Mouse (Mus musculus): ENCODE results near the gene Slc17a5. TPM values are rescaled to one million over a fixed set of nuclear protein-coding genes. Genes with fewer than 3 reads are reported as not detected.

Slc17a5 gene
- total RNA-seq, 2 experiments from 2014 or later = 11.8 to 13.3 TPM

DNA sequence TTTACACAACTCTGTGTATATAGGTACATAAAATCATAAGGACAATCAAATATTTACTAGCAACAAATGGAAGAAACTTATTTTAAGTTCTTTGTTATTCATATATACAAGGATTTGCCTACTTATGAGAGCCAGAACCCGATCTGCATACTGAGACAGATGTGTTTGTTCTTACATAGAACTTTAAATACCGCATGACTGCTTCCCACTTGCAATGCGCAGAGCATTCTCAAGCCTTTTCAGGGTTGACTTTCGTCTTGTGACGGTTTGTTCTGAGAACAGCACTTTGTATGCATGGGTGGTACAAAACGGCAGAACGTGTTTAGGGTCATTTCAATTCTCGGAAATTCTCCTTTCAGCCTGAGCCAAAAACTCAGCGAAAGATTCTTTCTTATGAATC is 17.9 kb downstream of the Slc17a5 start:
- no peak for DNase-seq

DNA sequence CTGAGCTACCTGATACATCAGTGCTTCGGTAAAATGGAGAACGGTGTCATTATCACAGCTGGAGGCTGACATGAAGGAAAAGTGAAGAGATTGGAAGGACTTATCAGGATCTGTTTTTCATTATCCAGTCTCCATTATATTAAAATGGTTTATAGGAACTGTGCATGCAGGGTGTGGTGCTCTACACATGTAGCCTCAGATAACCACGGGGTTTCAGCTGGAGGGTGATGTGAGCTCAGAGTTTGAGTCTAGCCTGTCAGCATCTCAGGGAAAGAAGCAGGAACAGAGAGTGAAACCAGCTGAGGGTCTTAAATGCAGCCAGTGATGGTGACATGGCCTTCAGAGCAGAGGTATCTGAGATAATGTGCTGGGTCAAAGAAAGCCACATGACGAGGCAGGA is 28.4 kb downstream of the Slc17a5 start:
- DNase-seq = no peak
- intact Hi-C loops (cut with DNase I) = no loop called here

More for the DNA sequence above, 17.9 kb downstream of the Slc17a5 start:
- intact Hi-C loops (cut with DNase I) = no loop called here

DNA sequence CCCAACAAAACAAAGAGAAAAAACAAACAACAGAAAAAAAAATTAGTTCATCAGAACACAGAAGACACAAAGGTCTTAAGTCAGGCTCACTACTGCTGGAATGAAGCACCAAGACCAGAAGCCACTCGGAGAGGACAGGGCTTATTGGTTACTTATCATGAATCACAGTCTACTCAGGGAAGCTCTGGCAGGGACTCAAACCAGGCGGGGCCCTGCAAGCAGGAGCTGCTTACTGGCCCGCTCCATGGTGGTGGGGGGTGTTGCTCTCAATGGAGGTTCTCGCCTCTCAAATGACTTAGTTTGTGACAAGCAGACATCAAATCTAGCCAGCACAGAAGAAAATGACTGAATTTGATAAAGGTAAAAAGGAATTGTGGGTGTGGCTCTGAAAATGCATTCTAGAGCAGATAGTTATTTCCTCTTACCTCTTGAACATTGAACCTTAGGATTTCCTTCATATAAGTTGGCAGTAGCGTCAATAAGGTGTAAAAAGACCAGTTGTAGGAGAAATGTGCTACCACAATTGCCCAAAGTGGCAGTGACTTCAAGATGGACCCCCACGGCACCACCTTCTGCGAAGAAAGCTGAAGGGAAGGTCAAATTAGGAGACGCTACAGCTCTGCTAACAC is 29.1 kb downstream of the Slc17a5 start:
- intact Hi-C loops (cut with DNase I) = no loop called here
- no peak for DNase-seq

DNA sequence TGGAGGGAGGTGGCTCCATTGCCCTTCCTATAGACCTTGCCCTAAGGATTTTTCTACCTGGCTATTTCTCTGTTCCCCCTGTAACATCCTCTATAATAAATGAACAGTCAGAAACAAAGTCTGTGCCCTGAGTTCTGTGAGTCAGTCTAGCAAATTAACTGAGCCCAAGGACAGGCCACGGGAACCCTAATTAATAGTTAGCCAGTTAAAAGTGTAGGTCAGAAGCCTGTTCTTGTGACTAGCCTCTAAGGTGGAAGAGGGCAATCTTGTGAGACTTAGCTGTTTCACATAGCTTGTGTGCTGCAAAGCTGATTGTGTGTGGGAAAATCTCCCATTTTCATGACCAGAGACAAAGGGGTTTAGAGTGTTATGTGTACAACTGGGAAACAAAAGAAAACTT is 30.8 kb downstream of the Slc17a5 start:
- intact Hi-C loops (cut with DNase I) = no loop called here
- no peak for DNase-seq

DNA sequence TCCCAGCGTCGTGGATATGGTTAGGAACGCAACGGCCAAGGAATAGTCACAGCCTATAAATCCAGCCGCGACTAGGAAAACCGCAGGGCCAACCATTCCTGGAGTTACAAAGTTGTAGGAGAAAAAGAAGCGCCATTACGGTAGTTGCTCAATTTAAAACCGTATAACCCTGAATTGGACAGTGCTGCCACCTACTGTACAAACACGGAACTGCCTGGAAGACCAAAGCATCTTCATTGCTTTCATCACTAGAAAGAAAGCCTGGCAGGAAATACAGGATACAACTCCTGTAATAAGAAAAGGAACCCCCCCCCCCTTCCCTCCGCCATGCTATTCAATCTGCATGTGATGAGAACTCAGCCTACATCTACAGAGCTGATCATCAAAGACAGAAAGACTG is 34.9 kb downstream of the Slc17a5 start:
- intact Hi-C loops (cut with DNase I) = no loop called here
- DNase-seq = peak; percentile 73

DNA sequence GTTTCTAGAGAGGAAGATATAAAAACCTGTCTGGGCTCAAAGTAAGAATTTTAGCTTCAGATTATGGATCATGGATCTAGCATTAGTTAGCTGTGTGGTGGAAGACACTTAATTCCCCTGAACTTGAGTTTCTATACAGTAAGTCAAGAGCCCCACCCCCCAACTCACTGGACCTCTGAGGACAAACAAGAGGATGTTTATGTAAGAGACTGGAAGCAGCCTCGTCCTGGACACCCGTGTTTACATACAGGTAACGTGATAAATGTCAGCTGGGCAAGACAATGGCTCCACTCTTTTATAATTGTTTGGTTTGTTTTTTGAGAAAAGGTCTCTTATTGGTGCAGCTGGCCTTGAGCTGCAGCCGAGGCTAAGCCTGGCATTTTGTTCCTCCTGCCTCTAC is 36.1 kb downstream of the Slc17a5 start:
- intact Hi-C loops (cut with DNase I) = no loop called here
- no peak for DNase-seq

DNA sequence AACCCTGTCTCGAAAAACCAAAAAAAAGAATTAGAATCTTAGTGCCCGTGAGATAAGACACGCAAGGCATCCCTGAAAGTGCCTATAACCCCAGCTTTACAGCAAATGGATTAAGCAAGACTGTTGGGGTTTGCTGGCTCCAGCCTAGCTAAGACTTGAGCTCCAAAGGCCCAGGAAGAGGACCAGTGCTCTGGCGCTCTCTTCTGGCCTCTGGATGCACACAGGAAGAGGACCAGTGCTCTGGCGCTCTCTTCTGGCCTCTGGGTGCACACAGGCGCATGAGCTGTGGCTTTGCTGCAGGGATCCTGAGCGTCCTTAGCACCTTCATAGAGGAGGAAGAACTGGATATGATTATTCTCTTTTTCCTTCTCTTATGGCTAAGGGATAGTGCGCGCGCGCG is 40.1 kb downstream of the Slc17a5 start:
- intact Hi-C loops (cut with DNase I) = no loop called here
- no peak for DNase-seq

DNA sequence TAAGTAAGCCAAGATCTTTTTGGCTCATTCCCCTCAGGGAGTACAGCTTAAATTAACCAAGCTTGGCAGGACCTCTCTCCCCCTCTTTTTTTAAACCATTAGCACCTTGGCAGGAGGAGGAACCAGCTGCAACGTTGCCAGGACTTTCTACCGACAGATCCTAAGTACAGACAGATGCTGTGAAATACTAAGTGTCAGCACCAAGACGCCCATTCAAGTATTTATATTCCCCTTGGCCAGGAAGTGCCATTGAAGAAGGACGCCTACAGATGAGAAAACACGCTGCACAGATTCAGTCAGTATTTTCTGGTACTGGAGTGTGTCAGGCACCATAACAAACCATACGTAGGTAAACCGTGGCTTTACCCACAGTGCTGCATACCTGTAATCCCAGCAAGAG is 40.9 kb downstream of the Slc17a5 start:
- intact Hi-C loops (cut with DNase I) = no loop called here
- DNase-seq = peak; percentile 19

DNA sequence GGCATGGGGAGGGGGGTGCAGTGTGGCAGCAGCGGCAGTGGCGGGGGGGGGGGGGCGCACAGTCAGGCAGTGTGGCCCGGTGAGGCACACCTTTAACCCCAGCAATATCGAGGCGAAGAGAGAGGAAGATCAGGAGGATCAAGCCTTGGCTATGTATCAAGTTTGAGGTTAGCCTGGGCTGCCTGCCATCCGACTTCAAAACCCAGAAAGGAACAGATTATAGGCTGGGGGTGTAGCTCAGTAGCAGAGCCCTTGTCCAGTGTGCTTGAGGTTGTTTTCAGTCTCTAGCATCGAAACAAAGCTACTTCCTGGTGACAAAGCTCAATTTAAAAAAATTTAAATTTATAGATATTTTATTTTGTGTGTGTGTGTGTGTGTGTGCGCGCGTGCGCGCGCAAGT is 46.1 kb downstream of the Slc17a5 start:
- DNase-seq = no peak
- intact Hi-C loops (cut with DNase I) = no loop called here

DNA sequence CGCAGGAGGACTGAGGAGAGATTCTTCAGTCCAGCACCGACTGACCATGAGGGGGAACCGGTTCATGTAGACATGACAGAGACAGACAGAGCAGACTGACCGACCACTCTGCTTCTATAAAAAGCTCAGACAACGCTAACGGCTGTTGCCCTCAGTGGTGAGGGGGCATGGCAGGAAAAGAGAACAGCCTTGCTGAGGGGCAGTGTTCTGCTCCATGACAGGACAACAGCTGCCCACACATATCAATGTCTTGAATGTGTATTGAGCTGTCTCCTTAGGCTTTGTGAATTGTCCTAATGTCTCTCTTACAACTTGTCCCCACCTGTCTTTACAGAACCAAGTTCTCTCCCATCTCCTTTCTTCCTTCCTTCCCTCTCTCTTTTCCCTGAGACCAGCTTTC is 49.4 kb downstream of the Slc17a5 start:
- peak; percentile 31 for DNase-seq
- intact Hi-C loops (cut with DNase I) = no loop called here

DNA sequence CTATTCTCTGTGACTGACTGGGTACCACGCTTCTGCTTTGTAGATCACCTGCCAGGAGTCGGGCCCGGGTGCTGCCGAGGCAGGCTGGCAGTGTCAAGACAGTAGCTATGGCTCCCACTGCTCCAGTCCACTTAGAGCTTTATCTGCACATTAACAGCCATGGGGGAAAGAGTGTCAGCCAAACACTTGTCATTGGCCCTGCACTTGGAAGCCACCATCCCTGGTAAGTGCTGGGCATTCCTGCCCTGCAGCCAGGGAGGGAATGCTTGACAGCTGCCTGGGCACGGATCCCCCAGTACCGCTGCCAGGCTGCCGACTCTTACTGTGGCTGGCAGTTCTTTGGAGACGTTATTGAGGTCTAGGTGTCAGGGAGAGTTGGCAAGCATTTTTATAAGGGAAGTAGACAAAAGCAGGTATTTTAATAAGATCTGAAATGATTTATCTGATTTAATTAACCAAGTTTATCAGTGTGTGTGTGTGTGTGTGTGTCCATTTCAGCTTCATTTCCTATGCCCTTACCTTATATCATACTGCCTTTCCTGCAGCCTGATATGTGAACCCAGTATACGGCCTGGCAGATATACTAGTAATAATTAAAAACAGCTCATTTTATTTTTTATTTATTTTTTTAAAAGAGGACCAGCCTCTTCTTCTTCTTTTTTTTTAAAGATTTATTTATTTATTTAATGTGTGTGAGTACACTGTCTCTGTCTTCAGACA is 50.5 kb downstream of the Slc17a5 start:
- DNase-seq = peak; percentile 84
- intact Hi-C loops (cut with DNase I) = no loop called here

DNA sequence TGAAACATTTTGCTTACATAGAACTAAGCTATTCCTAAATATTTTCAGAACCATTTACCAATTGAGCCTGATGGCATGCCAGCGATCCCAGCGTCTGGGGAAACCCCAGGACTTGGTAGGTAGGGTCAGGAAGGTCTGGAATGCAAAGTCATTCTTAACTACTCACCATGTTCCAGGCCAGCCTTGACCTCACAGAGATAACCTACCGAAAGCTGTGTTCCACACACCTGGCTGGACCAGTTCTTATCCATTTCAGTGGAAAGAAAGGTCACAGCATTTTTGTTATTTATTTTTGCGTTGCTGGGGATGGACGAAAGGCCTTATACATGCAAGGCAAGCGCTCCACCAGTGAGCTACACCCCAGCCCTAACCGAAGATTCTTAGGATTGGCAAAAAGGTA is 53.2 kb downstream of the Slc17a5 start:
- intact Hi-C loops (cut with DNase I) = no loop called here
- no peak for DNase-seq

DNA sequence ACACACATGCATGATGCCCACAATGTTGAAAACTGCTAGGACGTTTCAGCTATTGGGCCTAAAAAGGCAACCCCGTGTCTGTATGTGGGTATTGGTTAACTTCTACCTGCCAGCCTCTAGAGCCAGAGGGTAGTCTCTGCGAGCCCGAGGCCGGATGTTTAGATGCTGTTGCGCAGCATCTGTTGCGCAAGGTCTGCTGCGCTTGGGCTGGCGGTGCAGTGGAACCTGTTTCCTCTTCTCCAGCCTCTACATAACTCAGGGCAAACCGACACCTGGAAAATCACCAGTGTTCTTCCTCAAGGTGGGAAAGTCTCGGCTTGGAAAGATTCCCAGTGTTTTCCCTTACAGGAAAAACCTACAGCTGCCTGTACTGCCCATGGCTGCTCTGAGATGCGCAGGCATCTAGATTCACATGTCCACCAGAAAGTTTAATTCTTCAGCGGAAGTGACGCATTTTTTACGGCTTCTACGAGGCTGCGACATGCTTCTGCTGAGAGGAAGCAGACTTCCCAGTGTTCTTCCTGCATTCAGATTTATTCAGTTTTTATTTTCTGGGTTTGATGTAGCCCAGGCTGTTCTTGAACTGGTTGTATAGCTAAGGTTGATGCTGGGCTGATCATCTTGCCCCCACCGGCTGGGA is 54.4 kb downstream of the Slc17a5 start:
- no peak for DNase-seq
- intact Hi-C loops (cut with DNase I) = no loop called here

DNA sequence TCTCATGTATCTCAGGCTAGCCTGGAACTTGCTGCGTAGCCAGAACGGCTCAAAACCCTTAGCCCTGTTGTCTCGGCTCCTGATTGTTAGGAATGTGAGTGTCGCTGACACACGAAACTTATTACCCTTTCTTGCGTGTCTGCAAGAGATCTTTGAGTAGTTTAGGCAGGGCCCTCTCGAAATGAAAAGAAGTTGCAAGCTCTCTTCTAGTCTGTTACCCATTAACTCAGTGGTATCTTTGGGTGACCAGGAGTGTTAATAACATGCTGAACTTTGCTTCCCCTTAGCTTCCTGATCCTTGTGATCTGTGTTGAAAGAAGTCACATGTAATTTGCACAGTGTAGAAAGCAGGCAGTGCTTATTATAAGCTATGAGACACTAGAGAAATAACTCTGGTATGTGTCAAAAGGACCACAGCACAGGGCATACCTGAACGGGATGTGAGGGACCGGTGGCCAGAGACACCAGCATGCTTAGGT is 55.5 kb downstream of the Slc17a5 start:
- DNase-seq = no peak
- intact Hi-C loops (cut with DNase I) = no loop called here

DNA sequence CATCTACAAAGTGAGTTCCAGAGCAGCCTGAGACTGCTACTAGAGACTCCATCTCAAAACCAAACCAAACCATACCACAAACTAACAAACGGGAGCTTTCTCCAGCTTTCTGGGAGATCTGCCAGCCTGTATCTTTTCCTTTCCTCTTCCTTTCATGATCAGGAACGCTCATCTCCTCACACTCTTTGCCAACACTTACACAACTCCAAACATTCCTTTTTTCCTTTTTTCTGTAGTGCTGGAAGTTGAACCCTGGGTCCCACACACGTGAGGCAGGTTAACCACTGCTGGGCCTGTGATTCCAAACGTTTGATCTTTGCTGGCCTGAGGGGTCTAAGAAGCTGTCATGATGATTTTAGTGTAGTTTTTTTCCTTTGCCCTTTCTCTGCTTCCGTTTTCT is 56.0 kb downstream of the Slc17a5 start:
- intact Hi-C loops (cut with DNase I) = no loop called here
- DNase-seq = no peak

DNA sequence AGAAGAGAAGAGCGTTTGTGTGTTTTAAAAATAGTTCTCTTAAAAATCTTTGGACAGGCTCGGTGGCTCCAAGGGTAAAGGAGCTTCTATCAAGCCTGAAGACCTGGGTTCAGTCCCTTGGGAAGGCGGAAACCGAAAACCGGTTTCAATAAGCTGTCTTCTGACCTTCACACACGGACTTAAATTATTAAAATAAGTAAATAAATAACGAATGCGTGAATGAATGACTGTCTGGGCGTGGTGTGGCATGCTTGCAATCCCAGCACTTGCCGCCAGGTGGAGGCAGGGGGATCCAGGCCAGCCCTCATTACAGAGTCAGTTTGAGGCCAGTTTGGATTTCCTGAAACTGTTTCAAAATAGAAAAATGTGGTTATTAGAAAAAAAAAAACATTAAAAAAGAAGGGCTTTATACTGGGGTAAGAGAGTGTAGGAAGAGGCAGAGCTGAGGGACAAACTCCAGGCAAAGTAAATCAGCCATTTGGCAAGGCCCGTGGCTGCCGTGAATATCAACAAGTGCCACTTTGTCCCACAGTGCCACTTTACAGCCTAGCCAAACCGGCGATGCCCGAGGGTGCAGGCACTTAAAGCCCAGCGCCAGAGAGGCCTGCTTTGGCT is 60.0 kb downstream of the Slc17a5 start:
- intact Hi-C loops (cut with DNase I) = no loop called here
- DNase-seq = peak; percentile 77

DNA sequence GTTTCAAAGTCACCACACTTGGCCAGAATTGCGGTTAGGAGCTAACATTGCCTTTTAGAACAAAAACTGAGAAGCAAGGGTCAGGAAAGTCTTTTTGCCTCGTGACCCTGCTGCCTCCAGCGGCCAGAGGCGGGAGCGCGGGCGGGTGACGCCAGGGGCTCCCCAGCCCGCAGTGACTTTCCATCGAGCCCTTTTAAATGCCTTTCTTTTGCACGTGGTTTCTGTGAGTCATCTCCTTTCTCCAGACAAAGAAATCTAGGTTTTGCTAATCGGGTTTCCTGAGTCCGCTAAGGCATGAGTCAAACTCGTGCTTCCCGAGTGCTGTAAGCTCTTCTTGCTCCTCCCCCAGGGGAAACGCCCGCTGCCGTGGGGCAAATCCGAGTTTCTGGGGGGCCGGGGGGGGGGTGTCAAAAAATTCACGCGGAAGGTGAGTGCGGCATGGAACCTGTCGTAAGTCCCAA is 60.5 kb downstream of the Slc17a5 start:
- DNase-seq = peak; percentile 76
- intact Hi-C loops (cut with DNase I) = no loop called here

DNA sequence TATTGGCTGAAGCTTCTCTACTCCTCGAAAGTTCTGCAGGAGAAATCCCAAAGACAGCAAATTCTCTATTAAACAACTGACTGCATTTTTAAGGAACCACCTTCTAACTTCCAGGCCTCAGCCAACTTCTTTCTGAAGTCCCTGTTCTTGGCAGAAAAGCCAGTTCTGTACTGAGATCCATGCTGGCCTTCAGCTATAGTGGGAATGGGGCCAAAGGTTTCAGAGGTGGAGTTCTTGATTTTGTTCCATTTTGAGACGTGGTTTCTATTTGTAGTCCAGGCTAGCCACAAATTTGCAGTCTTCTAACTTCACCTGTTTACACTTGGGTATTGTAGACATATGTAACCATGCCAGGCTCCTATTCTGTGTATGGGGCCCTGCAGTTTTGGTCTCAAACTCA is 61.6 kb downstream of the Slc17a5 start:
- intact Hi-C loops (cut with DNase I) = no loop called here
- no peak for DNase-seq

DNA sequence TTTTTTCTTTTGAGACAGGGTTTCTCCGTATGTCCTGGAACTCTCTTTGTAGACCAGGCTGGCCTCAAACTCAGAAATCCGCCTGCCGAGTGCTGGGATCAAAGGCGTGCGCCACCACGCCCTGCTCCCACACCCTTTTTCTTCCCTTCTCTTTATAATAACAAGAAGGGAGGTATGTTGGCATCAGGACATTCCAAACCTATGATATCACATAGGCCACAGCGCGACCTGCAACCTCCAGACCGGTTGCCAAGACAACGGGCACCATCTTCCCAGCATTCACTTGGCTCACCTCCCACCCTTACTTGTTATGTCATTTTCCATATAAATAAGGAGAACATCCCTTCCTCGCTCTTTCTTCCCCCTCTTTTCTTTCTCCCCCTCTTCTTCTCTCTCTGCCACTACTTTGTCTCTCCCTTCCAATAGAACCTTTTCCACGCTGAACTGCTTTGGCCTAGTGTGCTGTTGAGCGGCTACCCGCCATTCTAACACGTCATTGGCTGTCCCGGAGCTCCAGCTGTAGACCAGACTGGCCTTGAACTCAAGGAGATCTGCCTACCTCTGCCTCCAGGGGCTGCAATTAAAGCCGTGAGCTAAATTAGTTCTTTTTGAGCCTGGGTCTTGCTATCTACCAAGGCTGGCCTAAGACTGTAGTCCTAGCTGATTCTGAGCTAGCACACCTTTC is 62.2 kb downstream of the Slc17a5 start:
- intact Hi-C loops (cut with DNase I) = no loop called here
- no peak for DNase-seq

DNA sequence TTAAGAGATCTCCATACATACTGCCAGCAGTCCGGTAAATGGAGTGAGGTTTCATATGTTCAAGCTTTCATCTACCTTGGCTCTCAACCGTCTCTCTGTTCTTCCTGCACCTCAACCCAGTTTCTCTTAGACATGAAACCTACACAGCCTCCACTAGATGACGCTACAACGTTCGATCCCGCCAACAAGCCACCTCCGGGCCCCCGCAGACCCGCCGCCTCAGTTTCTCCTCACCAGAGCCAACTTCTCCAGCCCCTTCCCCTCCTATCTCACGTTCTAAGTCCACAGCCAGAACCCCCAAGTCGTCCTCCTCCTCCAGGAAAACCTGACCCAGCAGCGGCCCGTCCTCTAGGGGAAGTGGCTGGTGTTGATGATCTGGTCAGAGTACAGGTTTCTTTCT is 66.2 kb downstream of the Slc17a5 start:
- intact Hi-C loops (cut with DNase I) = loop anchor here (2.0 kb wide), 1 partner anchor 41 kb away; no protein-coding TSS in a partner anchor
- peak; percentile 30 for DNase-seq
